Mouse (Mus musculus) erythroblast, embryonic 14.5 days (primary cell): Measurements from ENCODE around the gene Slc25a17. TPM values are rescaled to one million over a fixed set of nuclear protein-coding genes. Genes with fewer than 3 reads are reported as not detected.

Source experiments
- H3K27me3 ChIP-seq: 2 replicates; pipeline ENCODE4 v1.6.1; 2012; ENCODE audit warnings: inconsistent platforms; ENCODE audit not compliant: control insufficient read depth
- H3K36me3 ChIP-seq: 2 replicates; pipeline ENCODE4 v1.6.1; 2012; ENCODE audit warnings: mild to moderate bottlenecking, inconsistent platforms; ENCODE audit not compliant: control insufficient read depth
- H3K4me1 ChIP-seq: 2 replicates; pipeline ENCODE4 v1.6.1; 2012; ENCODE audit warnings: inconsistent platforms; ENCODE audit not compliant: control insufficient read depth
- H3K4me3 ChIP-seq: replicated peaks from 2 replicates; pipeline ENCODE3; 2012; ENCODE audit warnings: moderate library complexity, mild to moderate bottlenecking, inconsistent platforms
- H3K9me3 ChIP-seq: 2 replicates; pipeline ENCODE4 v1.6.1; 2012; ENCODE audit warnings: low read length, inconsistent platforms, mixed read lengths; ENCODE audit not compliant: control insufficient read depth
- GATA1 ChIP-seq: IDR thresholded peaks from 2 replicates; pipeline ENCODE4 v1.6.1; 2012; ENCODE audit warnings: low read length, inconsistent platforms, mixed read lengths
- TAL1 ChIP-seq: IDR thresholded peaks from 3 replicates; pipeline ENCODE4 v1.6.1; 2012; ENCODE audit warnings: low read length, inconsistent platforms, mixed read lengths
- polyA plus RNA-seq: library from polyadenylated mRNA; stranded (reverse); fragments of >175 nt; gene quantifications from 2 replicates; pipeline ENCODE4 v1.2.3, GENCODE M21; 2012

Slc25a17 gene
- polyA plus RNA-seq, 1 experiment = 0.54 TPM

DNA sequence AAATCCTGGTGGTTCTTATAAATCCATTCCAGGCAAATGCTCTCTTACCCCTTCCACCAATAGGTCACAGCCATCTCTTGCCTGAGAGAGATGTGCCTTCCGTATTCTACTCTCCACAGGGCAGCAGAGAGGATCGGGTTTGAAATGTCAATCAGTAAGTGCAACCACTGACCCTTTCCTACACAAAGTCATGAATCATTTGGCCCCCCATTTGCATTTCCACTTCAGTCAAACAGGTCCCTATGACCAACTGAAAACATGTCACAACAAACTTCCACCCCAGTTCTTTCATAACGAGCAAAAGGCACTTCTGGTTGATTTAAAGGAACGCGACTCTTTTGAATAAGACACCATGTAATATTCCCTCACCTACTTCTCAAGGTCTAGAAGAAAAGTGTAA lies 1.2 kb downstream of the Slc25a17 start:
- Histone ChIP-seq H3K4me1 (peaks cover 40% of the 10 kb centered on the region), H3K4me3 (peak overlapping the region; percentile 82), H3K9me3 (no peaks in the 10 kb centered on the region), H3K27me3 (no peaks in the 10 kb centered on the region), H3K36me3 (peaks cover 10% of the 10 kb centered on the region)
- TF ChIP-seq GATA1 = no peak
- no peak for TF ChIP-seq TAL1

DNA sequence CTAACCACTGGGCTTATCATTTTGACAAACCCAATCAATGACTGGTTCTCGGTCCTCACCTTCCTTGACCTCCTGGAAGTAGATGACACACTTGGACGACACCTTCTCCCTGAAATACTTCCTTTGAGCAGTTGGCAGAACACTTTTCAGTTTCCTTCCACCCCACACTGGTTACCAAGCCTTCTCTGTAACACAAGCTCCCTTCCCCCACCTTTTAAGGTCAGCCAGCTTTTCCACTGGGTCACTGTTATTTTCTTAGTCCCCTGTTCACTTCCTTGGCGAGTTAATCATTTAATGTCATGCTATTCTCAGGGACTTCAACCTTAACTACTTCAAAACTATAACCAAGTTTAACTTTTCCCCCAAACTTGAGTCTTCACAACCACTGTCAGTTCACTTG lies 1.7 kb downstream of the Slc25a17 start:
- H3K36me3 ChIP-seq = peaks cover 12% of the 10 kb centered on the region
- H3K9me3 ChIP-seq = no peaks in the 10 kb centered on the region
- no peaks in the 10 kb centered on the region for H3K27me3 ChIP-seq
- peaks cover 40% of the 10 kb centered on the region for H3K4me1 ChIP-seq
- no peak overlapping the region for H3K4me3 ChIP-seq
- TF ChIP-seq GATA1 = no peak
- no peak for TF ChIP-seq TAL1

DNA sequence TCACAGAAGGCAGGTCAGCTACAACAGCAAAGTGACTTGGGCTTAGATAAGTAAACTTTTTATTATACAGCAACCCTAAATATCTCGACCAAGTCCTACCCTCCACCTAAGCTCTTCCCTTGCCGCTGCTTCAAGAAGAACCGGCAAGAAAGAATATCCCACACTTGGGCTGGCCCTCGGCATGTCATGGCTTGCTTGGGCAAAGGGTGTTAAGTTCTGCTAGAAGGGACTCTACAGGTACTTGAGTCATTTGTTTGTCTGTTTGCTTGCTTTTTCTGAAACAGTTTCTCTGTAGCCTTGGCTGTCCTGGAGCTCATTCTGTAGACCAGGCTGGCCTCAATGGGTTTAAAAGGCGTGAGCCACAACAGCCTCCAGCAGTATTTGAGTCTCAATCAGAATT lies 3.7 kb downstream of the Slc25a17 start:
- peaks cover 8% of the 10 kb centered on the region for H3K36me3 ChIP-seq
- TF ChIP-seq GATA1 (no peak), TAL1 (no peak)
- no peaks in the 10 kb centered on the region for H3K9me3 ChIP-seq
- no peaks in the 10 kb centered on the region for H3K27me3 ChIP-seq
- no peak overlapping the region for H3K4me3 ChIP-seq
- H3K4me1 ChIP-seq = peaks cover 33% of the 10 kb centered on the region

DNA sequence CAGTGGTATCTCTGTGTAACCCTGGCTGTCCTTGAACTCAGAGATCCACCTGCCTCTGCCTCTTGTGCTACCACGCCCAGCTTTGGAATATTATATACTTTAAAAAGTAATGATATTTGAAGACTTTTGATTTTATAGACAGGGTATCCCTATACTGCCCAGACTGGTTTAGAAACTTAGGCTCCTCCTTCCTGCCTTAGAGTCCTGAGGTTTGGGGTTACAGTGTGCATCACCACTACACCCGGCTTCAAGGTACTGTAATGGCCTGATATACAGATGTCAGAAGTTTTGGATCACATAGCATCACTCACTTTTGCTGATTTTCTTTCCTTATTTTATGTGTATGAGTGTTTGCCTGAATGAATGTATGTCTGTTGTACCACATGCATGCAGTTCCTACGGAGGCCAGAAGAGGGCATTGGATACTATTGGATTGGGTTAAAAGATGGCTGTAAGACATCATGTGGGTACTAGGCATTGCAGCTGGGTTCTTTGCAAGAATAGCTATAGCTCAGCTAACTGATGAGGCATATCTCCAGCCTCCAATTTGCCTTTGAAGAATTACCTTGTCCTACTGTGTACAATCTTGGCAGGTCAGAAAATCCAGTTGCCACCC lies 5.4 kb downstream of the Slc25a17 start:
- H3K9me3 ChIP-seq = no peaks in the 10 kb centered on the region
- H3K27me3 ChIP-seq = no peaks in the 10 kb centered on the region
- H3K4me1 ChIP-seq = peaks cover 17% of the 10 kb centered on the region
- peaks cover 10% of the 10 kb centered on the region for H3K36me3 ChIP-seq
- TF ChIP-seq GATA1 = no peak
- no peak for TF ChIP-seq TAL1
- no peak overlapping the region for H3K4me3 ChIP-seq

DNA sequence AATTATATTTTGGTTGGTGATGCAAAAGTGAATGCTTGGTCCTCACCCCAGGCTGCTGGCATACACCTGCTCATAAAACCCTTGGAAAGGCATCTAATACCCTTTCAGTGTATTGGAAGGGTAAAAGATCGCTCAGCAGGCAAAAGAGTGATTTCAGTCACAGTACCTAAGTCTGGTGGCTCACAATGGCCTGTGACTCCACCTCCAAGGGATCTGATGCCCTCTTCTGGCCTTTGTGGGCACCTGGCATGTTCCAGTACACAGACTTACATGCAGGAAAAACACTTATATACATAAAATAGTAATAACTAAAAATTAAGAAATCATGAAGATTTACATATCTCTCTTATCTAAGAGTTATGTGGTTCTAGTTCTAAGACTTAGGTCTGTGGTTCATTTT lies 8.0 kb downstream of the Slc25a17 start:
- no peak for TF ChIP-seq GATA1
- no peak for TF ChIP-seq TAL1

DNA sequence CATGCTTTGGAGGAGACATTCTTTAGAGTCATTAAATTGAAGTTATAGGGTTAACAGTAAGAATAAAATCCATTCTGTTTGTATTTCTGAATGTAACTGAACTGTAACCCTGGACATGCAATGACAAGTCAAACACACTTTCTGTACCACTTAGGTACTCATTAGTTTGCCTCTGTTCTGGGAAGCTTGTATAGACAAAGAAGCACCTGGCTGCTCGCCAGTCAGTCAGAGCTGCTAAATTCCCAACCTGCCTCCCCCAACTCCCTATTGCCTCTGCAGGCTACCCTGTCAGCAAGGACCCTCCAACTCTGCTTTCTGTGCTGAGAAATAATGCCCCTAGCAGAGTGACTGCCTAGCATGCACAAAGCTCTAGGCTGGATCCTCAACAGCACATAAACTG lies 10.2 kb downstream of the Slc25a17 start:
- Histone ChIP-seq H3K4me3 (no peak overlapping the region), H3K4me1 (peaks cover 4% of the 10 kb centered on the region), H3K36me3 (peaks cover 13% of the 10 kb centered on the region), H3K27me3 (no peaks in the 10 kb centered on the region), H3K9me3 (no peaks in the 10 kb centered on the region)
- TF ChIP-seq TAL1 (no peak), GATA1 (no peak)

More for the DNA sequence above, 8.0 kb downstream of the Slc25a17 start:
- no peak overlapping the region for H3K4me3 ChIP-seq
- peaks cover 12% of the 10 kb centered on the region for H3K36me3 ChIP-seq
- H3K4me1 ChIP-seq = peaks cover 4% of the 10 kb centered on the region
- no peaks in the 10 kb centered on the region for H3K9me3 ChIP-seq
- H3K27me3 ChIP-seq = no peaks in the 10 kb centered on the region

DNA sequence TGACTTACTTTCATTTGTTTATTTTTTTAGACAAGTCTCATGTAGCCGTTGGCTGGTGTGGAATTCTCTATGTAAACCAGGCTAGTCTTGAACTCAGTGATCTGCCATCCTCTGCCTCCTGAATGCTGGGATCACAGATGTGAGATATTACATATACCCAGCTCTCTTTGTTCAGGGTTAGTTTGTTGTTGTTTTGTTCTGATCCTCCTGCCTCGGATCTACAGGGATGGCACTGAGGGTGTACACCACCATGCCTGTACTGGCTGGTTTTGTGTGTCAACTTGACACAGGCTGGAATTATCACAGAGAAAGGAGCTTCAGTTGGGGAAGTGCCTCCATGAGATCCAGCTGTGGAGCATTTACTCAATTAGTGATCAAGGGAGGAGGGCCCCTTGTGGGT lies 12.2 kb downstream of the Slc25a17 start:
- H3K4me1 ChIP-seq = peaks cover 4% of the 10 kb centered on the region
- H3K9me3 ChIP-seq = no peaks in the 10 kb centered on the region
- no peak for TF ChIP-seq GATA1
- TF ChIP-seq TAL1 = no peak
- H3K4me3 ChIP-seq = no peak overlapping the region
- H3K27me3 ChIP-seq = no peaks in the 10 kb centered on the region
- H3K36me3 ChIP-seq = peaks cover 19% of the 10 kb centered on the region

DNA sequence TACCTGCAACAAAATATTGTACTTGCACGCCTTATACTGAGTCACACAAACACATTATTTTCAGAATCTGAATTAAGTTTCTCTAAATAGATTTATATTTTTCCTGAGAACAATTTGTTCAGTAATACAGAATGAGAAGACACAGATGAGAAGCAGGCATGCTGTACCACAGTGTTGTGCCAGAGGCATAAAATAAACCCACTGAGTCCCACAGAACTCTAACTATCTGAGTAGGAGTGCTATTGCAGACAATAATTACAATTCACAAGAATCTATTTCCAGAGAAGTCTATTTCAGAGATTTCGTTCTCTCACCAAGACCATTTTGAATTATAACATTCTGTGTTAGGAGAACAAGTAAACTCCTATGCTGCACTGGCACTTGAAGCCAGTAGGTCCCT lies 13.1 kb downstream of the Slc25a17 start:
- Histone ChIP-seq H3K27me3 (no peaks in the 10 kb centered on the region), H3K4me1 (peaks cover 4% of the 10 kb centered on the region), H3K4me3 (no peak overlapping the region), H3K36me3 (peaks cover 26% of the 10 kb centered on the region), H3K9me3 (no peaks in the 10 kb centered on the region)
- no peak for TF ChIP-seq GATA1

DNA sequence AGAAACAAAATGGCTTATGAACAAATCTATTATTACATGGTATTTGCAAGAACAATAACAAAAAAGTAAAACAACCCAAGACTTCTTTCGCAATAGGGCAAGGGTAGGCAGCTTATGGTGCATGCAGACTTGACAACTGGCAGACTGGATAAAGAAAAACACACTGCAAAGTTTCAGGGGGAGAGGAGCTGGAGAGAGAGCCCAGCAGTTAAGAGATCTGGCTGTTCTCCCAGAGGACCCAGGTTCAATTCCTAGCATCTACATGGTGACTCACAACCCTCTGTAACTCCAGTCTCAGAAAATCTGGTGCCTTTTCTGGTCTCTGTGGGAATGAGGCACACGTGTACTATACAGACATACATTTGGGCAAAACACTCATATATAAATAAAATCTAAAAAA lies 19.2 kb downstream of the Slc25a17 start:
- TF ChIP-seq TAL1 = no peak
- no peaks in the 10 kb centered on the region for H3K9me3 ChIP-seq
- no peak overlapping the region for H3K4me3 ChIP-seq
- H3K36me3 ChIP-seq = peaks cover 53% of the 10 kb centered on the region
- H3K4me1 ChIP-seq = no peaks in the 10 kb centered on the region
- H3K27me3 ChIP-seq = no peaks in the 10 kb centered on the region

DNA sequence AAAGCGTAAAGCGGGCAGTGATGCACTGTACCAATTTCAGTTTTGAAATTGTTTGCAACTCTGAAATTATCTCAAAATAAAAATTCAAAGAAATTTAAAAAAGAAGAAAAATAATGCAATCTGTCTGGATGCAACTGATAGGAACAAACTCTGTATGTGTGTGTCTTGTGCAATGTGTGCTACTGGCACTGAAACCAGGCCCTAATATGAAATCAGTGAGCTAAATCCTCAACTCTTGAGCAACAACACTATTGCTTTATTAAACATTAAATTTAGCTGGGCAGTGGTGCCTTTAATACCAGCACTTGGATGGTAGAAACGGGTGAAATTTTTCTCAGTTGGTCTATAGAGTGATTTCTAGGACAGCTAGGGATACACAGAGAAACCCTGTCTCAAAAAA lies 21.5 kb downstream of the Slc25a17 start:
- TF ChIP-seq GATA1 (no peak), TAL1 (no peak)
- no peaks in the 10 kb centered on the region for H3K27me3 ChIP-seq
- H3K9me3 ChIP-seq = no peaks in the 10 kb centered on the region
- peaks cover 69% of the 10 kb centered on the region for H3K36me3 ChIP-seq
- 0 out of 2 replicates have a peak, but pooled peaks cover 2% of the 10 kb centered on the region for H3K4me1 ChIP-seq
- no peak overlapping the region for H3K4me3 ChIP-seq
